Mouse (Mus musculus): ENCODE measurements at regions not wholly inside any gene's neighbourhood (a gene's known extent, or its start where the extent isn't known, plus 50 kb on each side); places are given as distances from the start of the nearest gene placed in this dataset.

DNA sequence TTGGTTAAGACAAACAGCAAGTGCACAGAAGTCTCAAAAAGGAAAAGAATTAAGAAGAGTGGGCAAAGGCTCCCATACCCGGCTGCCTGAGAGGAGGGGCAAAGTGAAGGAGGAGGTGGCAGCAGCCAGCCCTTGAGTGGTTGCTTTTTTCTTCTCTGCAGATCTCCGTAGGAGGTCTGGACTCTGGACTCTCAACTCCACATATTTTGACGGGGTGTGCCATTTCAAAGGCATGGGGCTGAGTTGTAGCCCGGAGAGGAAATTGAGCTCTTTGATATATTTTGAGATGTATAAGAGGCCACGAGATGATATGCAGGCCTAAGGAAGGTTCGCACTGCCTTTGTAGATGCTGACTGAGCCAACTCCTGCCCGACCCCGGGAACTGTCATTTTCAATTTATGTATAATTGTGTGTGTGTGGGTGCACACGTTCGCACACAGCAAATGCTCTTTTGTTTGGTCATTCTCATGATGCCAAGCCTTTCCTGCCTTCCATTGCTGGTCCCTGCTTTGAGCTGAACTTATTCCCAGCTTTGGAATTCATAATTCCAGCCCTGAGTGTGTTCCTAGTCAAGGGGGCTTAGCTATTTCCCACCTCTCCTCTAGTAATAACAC is 56.4 kb downstream of the Cxcr4 start:
- H3K4me2 ChIP-seq (replicated peaks) = no peak overlapping the region
- no peaks in the 10 kb centered on the region for H3K36me3 ChIP-seq
- peaks cover 3% of the 10 kb centered on the region for H3K4me1 ChIP-seq
- H3K4me3 ChIP-seq = no peak overlapping the region
- H3K9ac ChIP-seq (replicated peaks) = no peak overlapping the region
- H3K9me3 ChIP-seq = no peaks in the 10 kb centered on the region
- WGBS = 70% methylated on average over 10 of the region's 10 CpGs
- no peak for ATAC-seq (replicated peaks)
- H3K27me3 ChIP-seq = no peaks in the 10 kb centered on the region
- H3K27ac ChIP-seq (replicated peaks) = no peak overlapping the region

DNA sequence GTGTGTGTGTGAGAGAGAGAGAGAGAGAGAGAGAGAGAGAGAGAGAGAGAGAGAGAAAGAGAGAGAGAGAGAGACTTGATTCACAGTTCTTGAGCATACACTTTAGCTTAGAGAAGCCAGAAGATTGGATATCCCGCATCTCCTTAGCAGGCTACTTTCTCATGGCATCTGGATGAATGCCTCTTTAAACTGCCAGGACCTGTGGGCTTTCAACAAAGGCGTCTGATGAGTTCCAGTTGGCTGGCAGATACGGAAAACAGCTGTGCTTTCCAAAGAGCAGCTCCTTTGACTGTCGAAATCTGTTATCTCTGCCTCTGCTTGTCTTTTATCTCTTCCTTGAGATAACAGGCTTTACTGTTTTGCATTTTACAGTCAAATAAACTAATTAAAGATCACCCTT is 59.5 kb downstream of the Cxcr4 start:
- 0 out of 2 replicates have a peak, but pooled peaks have one; percentile 32 for ATAC-seq (replicated peaks)
- H3K27ac ChIP-seq (replicated peaks) = peak overlapping the region; percentile 47
- 4% methylated on average over 4 of the region's 4 CpGs for WGBS

DNA sequence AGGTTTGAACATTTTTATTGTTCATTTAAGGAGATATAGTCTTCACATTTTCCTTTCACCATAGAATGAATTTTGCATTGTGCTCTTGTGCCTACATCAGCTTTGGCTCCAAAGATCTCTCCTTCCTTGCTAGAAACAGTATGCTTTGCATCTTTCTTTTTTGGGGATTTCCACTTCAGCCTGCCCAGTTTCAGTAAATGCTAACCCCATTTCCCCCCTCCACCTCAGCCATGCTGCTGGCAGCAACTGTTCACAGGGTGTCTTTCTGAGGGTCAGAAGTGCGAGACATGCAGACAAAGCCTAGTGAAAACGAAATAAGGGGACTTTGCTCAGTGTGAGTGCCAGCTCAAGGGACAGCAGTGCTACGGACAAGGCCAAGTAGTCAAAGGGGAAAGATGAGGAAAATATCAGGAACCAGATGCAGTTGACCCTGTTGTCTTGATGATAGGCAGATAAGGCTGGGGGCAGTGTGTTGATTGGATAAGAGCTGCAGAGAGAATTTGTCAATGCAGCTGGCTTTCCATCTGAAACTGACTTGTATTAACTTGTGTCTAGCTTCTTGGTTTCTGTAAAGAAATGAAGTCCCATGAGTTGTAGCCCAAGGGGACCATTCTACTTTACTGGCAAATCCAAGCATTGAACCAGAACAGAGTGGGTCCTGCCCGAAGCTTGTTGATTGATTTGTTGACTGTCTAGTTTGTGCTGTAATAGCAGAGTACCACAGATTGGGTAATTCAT is 62.1 kb downstream of the Cxcr4 start:
- ATAC-seq (replicated peaks) = no peak
- Histone ChIP-seq H3K4me2 (replicated peaks) (no peak overlapping the region), H3K9ac (replicated peaks) (no peak overlapping the region), H3K27me3 (no peaks in the 10 kb centered on the region), H3K9me3 (no peaks in the 10 kb centered on the region), H3K4me3 (no peak overlapping the region), H3K27ac (replicated peaks) (no peak overlapping the region), H3K36me3 (no peaks in the 10 kb centered on the region), H3K4me1 (peaks cover 3% of the 10 kb centered on the region)
- WGBS = 86% methylated on average over 4 of the region's 4 CpGs

More for the DNA sequence above, 59.5 kb downstream of the Cxcr4 start:
- Histone ChIP-seq H3K36me3 (no peaks in the 10 kb centered on the region), H3K9ac (replicated peaks) (no peak overlapping the region), H3K4me1 (peaks cover 3% of the 10 kb centered on the region), H3K27me3 (no peaks in the 10 kb centered on the region), H3K4me3 (no peak overlapping the region), H3K4me2 (replicated peaks) (no peak overlapping the region), H3K9me3 (no peaks in the 10 kb centered on the region)

DNA sequence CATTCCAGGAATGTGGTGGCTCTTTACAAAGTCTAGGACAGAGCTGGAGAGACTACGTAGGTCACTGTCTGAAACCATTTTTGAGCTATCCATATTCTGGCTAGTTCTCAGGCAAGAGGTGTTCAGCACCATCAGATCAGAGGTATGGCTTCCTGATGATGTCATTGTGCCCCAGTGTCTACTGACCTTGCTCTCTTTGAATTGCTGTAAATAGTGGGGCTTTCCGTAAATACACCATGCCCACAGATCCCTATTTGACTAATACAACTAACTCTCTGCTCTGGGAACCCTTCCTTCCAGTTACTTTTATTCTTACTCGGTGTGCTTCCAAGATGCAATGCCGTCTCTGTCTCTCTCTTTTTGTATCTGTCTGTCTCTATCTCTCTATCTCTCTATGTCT is 72.9 kb downstream of the Cxcr4 start:
- 93% methylated on average over 4 of the region's 4 CpGs for WGBS
- H3K27me3 ChIP-seq = no peaks in the 10 kb centered on the region
- H3K9ac ChIP-seq (replicated peaks) = no peak overlapping the region
- no peak overlapping the region for H3K4me3 ChIP-seq
- H3K4me2 ChIP-seq (replicated peaks) = no peak overlapping the region
- H3K9me3 ChIP-seq = no peaks in the 10 kb centered on the region
- no peaks in the 10 kb centered on the region for H3K4me1 ChIP-seq
- ATAC-seq (replicated peaks) = no peak
- H3K27ac ChIP-seq (replicated peaks) = no peak overlapping the region
- H3K36me3 ChIP-seq = no peaks in the 10 kb centered on the region

DNA sequence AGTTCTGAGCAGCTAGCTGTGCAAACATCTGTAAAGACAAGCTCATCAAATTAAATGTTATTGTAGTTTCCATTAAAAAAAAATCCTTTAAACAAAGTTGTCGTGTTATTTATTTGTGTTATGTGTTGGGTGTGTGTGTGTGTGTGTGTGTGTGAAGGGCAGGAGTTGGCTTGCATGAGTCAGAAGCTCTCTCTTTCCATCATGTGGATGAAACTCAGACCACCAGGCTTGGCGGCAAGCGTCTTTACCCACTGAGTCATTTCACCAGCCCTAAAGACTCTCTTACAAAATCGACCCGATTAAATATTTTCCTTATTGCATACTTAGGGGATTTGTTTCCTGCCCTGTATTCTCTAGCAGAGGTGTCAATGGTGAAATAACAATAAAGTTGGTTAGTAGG is 73.6 kb downstream of the Cxcr4 start:
- Histone ChIP-seq H3K9ac (replicated peaks) (no peak overlapping the region), H3K4me2 (replicated peaks) (no peak overlapping the region), H3K36me3 (no peaks in the 10 kb centered on the region), H3K27me3 (no peaks in the 10 kb centered on the region), H3K4me1 (no peaks in the 10 kb centered on the region), H3K27ac (replicated peaks) (no peak overlapping the region), H3K9me3 (no peaks in the 10 kb centered on the region), H3K4me3 (no peak overlapping the region)
- ATAC-seq (replicated peaks) = no peak
- WGBS = 91% methylated on average over 5 of the region's 5 CpGs

DNA sequence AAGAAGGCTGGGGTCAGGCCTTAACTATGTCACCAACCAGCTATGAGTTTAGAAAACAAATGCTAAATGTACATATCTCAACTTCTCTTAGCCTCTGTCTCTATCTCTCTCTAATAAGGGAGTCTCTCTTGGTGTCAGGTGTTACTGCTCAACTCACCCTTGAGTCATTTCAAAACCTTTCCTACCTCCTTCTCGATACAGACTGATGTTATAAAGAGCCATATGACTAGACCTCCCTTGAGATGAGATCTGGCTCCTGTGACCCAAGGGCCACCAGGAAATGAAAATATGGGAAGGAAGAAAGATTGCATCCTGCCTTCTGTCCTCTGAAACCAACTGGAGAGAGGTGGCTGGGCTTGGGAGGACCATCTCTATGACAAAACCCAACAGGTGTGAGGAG is 74.7 kb downstream of the Cxcr4 start:
- no peaks in the 10 kb centered on the region for H3K36me3 ChIP-seq
- H3K4me3 ChIP-seq = no peak overlapping the region
- H3K9ac ChIP-seq (replicated peaks) = no peak overlapping the region
- 90% methylated on average over 1 of the region's 1 CpGs for WGBS
- ATAC-seq (replicated peaks) = no peak
- no peaks in the 10 kb centered on the region for H3K9me3 ChIP-seq
- H3K27ac ChIP-seq (replicated peaks) = no peak overlapping the region
- no peak overlapping the region for H3K4me2 ChIP-seq (replicated peaks)
- no peaks in the 10 kb centered on the region for H3K4me1 ChIP-seq
- H3K27me3 ChIP-seq = no peaks in the 10 kb centered on the region

DNA sequence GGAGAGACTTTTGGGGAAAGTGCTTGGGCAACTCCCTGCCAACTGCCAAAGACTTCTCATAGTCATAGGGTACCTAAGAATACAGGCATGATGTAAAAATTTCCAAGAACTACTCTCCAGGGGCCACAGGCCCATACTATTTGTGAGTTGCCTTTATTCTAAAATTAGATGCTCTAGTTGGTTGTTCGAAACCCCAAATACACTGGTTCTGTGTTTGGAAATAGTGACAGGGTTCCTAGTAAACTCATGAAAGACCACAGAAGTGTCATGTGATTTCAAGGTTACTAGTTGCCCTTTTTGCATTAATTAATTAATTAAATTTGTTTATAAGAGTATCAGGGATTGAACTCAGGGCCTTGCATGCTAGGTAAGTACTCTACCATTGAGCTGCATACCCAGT is 77.8 kb downstream of the Cxcr4 start:
- Histone ChIP-seq H3K4me1 (no peaks in the 10 kb centered on the region), H3K36me3 (no peaks in the 10 kb centered on the region), H3K9ac (replicated peaks) (no peak overlapping the region), H3K9me3 (no peaks in the 10 kb centered on the region), H3K4me3 (no peak overlapping the region), H3K27ac (replicated peaks) (no peak overlapping the region), H3K27me3 (no peaks in the 10 kb centered on the region), H3K4me2 (replicated peaks) (no peak overlapping the region)
- 88% methylated on average over 1 of the region's 1 CpGs for WGBS
- no peak for ATAC-seq (replicated peaks)

DNA sequence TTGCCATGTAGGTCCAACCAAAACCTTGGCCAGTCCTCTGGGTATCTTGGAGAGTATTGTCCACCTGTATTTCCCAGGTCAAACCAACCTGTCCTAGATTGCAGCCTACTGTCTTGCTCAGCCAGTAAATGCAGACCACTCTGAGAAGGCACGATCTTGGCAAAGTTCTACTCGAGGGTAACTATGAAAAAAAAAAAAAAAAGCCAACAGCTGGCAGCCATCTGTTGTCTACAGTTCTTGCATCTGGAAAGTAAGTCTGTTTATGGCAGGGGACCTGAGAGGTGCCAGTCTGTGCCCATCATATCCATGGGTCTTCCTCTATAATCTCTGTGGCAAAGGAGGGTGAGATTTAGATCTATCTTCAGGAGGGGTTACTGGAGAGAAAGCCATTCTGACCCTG is 78.2 kb downstream of the Cxcr4 start:
- 91% methylated on average over 2 of the region's 2 CpGs for WGBS
- ATAC-seq (replicated peaks) = no peak
- H3K27ac ChIP-seq (replicated peaks) = no peak overlapping the region
- H3K4me1 ChIP-seq = no peaks in the 10 kb centered on the region
- no peak overlapping the region for H3K9ac ChIP-seq (replicated peaks)
- H3K36me3 ChIP-seq = no peaks in the 10 kb centered on the region
- H3K4me2 ChIP-seq (replicated peaks) = no peak overlapping the region
- no peak overlapping the region for H3K4me3 ChIP-seq
- no peaks in the 10 kb centered on the region for H3K27me3 ChIP-seq
- H3K9me3 ChIP-seq = no peaks in the 10 kb centered on the region

DNA sequence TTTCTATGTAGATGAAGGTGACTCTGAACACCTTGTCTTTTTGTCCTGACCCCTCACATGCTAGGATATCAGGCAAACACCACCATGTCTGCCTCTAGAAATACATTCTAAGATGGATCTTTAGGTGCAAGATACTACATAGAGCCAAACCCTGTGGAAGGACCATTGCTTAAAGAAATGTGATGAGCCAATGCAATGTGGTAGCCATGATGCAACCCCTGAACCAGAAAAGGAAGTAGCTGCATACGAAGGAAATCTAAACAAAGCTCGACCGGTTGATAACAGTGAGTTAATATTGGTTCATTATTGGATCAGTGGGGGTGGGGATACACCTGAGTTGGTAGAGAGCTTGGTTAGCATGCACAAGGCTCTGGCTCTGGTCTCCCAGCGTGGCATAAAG is 78.9 kb downstream of the Cxcr4 start:
- no peak for ATAC-seq (replicated peaks)
- no peaks in the 10 kb centered on the region for H3K36me3 ChIP-seq
- no peaks in the 10 kb centered on the region for H3K27me3 ChIP-seq
- H3K27ac ChIP-seq (replicated peaks) = no peak overlapping the region
- 94% methylated on average over 4 of the region's 4 CpGs for WGBS
- H3K9me3 ChIP-seq = no peaks in the 10 kb centered on the region
- no peak overlapping the region for H3K4me2 ChIP-seq (replicated peaks)
- H3K9ac ChIP-seq (replicated peaks) = no peak overlapping the region
- no peaks in the 10 kb centered on the region for H3K4me1 ChIP-seq
- no peak overlapping the region for H3K4me3 ChIP-seq

DNA sequence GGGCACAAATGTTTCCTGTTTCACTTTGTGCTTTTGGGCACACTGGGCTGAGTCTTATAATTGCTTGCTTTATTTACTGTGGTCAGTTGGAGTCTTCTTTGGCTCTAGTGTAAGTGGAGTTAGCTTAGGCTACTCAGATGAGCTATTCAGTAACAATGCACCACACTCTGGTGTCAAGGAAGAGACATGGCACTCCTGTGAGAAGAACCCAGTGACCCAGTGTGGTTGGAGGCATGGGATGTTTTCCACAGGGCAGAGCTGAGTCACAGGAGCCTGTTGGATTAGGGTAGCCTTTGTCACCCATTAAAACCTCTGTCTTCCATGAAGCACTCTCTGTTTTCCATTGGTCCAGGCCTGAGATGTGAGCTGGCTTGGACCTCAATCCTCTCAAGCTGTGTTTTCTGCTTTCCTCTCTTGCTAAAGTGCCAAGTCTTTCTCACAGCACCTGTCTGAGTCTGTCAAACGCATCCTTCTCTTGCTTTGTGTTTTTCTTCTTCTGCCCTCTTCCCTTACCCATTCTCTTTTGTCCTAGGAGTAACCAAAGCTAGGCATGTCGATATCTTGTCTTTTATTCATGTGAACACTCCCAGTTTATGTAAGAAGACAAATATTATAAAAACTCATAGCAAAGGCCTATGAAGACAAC is 83.2 kb downstream of the Cxcr4 start:
- H3K9me3 ChIP-seq = no peaks in the 10 kb centered on the region
- no peak overlapping the region for H3K9ac ChIP-seq (replicated peaks)
- no peak for ATAC-seq (replicated peaks)
- 80% methylated on average over 2 of the region's 2 CpGs for WGBS
- no peaks in the 10 kb centered on the region for H3K4me1 ChIP-seq
- H3K27me3 ChIP-seq = no peaks in the 10 kb centered on the region
- H3K27ac ChIP-seq (replicated peaks) = no peak overlapping the region
- H3K4me3 ChIP-seq = no peak overlapping the region
- H3K36me3 ChIP-seq = no peaks in the 10 kb centered on the region
- no peak overlapping the region for H3K4me2 ChIP-seq (replicated peaks)

DNA sequence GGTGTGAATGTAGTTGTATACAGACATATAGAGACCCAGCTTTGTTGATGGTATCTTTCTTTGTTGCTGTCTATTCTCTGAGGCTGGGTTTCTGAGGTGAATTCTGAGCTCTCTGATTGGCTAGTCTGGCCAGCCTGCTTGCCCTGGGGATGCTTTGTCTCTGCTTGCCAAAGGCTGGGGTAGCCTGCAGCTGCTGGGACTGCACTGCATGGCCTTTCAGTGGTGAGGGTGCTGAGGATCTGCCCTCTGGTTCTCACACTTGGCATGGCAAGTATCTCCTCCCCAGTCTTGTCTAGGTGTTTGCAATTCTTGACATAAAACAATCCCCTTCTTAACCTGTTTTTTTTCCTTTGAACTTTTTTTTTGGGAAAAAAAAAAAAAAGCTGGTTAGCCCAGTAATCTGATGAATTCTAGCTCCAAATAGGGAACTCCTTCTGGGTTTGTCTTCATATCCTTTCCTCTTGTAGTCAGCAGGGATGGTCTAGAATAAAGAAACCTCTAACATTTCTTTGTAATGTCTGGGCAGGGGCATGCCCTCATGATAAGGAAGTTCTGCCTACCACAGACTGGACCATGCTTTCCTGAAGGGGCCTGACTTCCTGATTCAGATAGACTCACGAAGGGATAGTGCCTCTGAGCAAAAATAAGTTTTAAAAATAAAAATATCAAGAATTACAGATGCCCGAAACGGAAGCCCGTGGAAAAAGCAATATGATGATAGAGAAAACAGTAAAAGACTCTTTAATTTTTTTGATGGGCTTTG is 85.4 kb downstream of the Cxcr4 start:
- Histone ChIP-seq H3K4me3 (no peak overlapping the region), H3K4me2 (replicated peaks) (no peak overlapping the region), H3K27me3 (no peaks in the 10 kb centered on the region), H3K36me3 (no peaks in the 10 kb centered on the region), H3K4me1 (no peaks in the 10 kb centered on the region), H3K9ac (replicated peaks) (no peak overlapping the region), H3K27ac (replicated peaks) (no peak overlapping the region), H3K9me3 (no peaks in the 10 kb centered on the region)
- no peak for ATAC-seq (replicated peaks)
- WGBS = 92% methylated on average over 4 of the region's 4 CpGs

DNA sequence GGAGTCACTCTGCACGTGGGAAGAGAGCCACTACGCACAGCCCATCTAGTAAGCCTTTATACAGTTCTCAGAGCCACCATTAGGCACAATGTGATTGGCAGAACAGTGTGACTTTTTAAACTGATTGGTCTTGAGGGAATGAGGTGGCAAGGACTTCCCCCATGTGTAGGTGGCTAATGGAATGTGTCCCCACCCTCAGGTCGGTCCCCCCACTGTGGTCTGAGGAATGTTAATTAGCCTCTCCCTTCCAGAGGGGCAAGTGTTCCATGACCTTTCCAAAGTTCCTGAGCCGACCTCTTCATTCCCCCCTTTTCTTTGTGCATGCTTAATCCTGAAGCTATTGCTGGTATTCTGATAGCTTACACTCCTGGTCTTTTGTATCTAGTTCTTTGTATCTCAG is 87.2 kb upstream of the Dars start:
- Histone ChIP-seq H3K36me3 (no peaks in the 10 kb centered on the region), H3K4me3 (no peak overlapping the region), H3K9ac (replicated peaks) (no peak overlapping the region), H3K4me2 (replicated peaks) (no peak overlapping the region), H3K27ac (replicated peaks) (no peak overlapping the region), H3K9me3 (no peaks in the 10 kb centered on the region), H3K27me3 (no peaks in the 10 kb centered on the region), H3K4me1 (no peaks in the 10 kb centered on the region)
- ATAC-seq (replicated peaks) = no peak
- 35% methylated on average over 4 of the region's 4 CpGs for WGBS
